Mouse (Mus musculus) ZHBTc4 (cell line): ENCODE data around the gene Sh2d6.
"Not testable (repeated sequence)": the region's sequence is repeated elsewhere in the genome, so short reads cannot be mapped to it uniquely, and the experiment has no call there.

Source experiments
- DNase-seq: peaks from one replicate; pipeline ENCODE4 v3.0.0-alpha.2; 2011; ENCODE audit warnings: low read depth, low spot score

The Sh2d6 gene

GRCm38 (mm10) chr6:72503309-72503708, 18.2 kb downstream of the Sh2d6 start:
- DNase-seq, result no peak

DNA sequence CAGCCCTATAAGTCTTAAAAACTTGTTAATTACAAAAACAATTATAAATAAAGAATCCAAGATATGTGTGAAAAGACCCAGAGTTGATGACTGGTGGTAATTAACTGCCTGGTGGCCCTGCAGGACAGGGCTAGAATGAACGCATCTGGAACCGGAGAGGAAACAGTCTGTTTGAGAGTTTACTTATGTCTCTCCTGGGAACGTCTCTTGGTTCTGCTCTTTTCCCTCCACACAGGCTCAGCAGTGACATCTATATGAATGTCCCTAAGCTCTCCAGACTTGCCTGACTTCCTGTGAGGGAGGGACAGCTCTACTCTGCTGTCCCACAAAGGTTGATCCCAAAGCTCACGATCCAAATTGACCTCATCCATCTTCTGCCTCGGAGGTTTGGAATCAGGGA, 22.6 kb downstream of the Sh2d6 start:
- no peak for DNase-seq

DNA sequence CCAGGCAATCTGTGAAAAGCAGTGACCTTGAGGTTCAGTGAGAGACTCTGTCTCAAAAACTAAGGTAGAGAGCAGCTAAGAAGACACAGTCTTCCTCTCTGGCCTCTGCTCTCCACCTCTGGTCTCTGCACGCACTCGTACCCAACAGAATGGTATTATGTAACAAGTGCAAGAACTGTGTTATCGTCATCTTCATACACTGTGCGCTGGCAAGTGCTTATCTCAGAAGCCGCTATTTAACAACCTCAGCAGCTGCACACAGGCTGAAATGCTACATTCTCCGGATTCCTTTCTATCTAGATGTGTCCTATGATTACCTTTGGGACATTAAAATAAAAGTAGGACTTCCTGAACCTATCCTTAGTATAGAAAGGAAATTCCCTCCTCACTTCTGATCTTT, 28.6 kb downstream of the Sh2d6 start:
- no peak for DNase-seq

DNA sequence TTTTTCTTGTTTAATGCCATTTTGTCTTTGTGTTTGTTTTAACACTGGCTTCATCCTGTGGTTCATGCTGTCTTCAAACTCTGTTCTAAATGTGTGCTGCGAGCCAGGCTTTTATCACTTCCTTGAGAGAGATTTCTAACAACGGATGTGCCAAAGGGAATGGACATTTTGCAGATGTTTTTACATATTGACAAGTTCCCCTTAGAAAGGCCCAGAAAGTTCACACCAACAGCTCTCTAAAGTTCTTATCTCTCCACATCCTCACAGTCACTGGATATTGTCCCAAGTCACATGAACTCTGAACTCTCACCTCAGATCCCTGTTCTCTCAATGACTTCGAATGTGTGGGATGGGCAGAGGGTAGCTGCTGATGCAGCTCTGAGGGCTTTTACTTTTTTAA, 30.4 kb downstream of the Sh2d6 start:
- no peak for DNase-seq

DNA sequence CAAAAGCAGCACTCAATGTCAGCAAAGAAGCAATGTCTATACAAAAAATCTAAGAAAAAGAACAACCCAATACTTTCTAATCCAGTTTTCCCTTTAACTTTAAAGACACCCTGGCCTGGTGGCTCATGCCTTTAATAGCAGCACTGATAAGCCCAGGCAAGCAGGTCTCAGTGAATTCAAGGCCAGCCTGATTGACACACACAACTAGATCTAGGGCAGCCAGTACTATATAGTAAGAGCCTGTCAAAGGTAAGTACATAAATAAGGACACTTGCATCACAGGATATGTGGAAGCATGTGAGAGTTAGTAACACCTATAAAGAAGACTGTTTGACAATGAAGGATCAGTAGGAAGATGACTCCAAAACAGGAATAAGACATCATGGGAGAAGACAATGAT, 32.0 kb downstream of the Sh2d6 start:
- DNase-seq, result no peak

GRCm38 (mm10) chr6:72488850-72489249, 32.7 kb downstream of the Sh2d6 start:
- DNase-seq, result no peak

DNA sequence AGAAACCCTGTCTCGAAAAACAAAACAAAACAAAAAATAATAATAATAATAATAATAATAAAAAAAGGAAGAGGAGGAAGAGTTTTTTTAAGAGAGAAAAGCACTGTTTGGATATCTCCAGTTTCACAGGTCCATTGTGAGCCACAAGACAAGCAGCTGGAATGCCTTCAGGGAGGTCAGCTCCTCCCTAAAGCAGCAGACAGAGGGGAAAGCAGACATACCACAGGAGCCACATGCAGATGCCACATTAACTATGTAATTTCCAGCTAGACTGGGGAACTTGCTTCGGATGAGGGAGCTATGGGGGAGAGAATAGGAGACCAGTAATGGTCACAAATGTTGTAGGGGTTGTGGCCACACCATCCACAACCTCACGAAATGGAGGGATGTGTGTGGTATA, 34.2 kb downstream of the Sh2d6 start:
- DNase-seq, result peak; percentile 52

DNA sequence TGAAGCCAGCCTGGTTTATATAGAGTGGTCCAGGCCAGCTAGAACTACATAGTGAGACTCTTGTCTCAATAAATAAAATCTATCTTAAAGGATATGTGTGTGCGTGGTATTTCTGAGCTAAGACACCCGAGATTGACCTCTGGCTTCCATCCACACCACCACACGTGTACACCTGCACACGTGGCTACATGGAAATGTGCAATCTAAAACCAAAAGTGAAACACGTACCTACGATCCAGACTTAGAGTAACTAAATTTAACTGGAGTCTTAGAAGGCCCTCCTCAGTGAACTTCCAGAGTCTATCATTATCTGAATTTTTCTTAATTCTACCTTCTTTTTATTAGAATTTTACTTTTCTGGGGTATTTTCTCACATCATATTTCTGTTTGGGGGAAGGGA, 35.2 kb downstream of the Sh2d6 start:
- DNase-seq, result no peak

GRCm38 (mm10) chr6:72484887-72485286, 36.6 kb downstream of the Sh2d6 start:
- no peak for DNase-seq

GRCm38 (mm10) chr6:72482156-72482555, 39.4 kb downstream of the Sh2d6 start:
- peak; percentile 56 for DNase-seq

- no peak for DNase-seq
These were observed 41.1 kb downstream of the Sh2d6 start for GRCm38 (mm10) chr6:72480422-72480702.

- DNase-seq, result no peak
These were observed 41.7 kb downstream of the Sh2d6 start for GRCm38 (mm10) chr6:72479645-72480421.

GRCm38 (mm10) chr6:72478691-72479090, 42.8 kb downstream of the Sh2d6 start:
- DNase-seq, result not testable (repeated sequence)

DNA sequence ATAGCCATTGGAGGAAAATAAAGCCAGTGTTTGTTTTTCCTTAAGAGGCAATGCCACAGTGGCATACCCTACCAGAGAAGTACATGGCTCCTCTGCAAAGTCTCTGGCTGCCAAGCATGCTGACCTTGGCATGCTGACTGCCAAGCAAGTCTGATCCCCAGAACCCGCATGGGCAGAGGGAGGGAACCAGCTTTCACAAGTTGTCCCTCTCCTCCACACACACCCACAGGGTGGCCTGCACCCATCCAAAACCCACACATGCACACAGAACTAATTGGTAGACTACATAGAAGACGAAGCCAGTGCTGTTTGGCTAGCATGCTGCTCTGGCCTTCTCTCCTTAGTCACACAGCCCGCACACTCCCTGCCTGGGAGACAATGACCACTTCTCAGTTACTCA, 43.9 kb downstream of the Sh2d6 start:
- no peak for DNase-seq

DNA sequence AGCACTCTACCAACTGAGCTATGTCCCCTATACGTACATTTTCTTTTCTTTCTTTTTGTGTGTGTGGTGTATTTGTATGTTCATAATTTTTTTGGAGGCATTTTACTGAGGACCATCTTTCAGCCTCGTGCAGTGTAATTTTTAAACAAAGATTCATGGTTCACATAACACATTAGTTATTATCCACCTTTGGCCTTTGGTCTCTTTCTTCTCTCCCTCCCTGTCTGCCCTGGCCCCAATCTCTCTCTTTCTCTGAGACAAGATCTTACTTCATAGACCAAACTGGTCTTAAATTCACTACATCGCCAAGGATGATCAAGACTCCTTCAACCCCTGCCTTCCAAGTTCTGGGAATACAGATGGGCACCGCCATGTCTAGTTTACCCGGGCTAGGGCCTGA, 44.7 kb downstream of the Sh2d6 start:
- no peak for DNase-seq

GRCm38 (mm10) chr6:72475221-72475985, 46.1 kb downstream of the Sh2d6 start:
- no peak for DNase-seq

- DNase-seq, result no peak
These were observed 48.1 kb downstream of the Sh2d6 start for GRCm38 (mm10) chr6:72473264-72474041.

DNA sequence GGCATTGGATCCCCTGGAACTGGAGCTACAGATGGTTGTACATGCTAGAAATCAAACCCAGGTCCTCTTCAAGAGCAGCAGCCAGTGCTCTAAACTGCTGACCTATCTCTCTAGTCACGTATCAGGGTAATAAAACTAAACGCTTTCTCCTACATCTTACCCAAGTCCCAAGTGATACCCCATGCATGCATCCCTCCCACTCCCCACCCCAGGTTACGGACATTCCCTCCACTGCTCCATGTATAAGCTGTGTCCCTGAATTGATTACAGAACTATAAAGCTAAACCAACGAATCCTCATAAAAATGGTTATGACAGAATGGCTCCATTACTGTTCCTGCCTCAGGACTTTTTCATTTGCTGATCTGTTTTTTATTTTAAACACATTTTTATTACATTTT, 55.3 kb downstream of the Sh2d6 start:
- DNase-seq, result no peak

DNA sequence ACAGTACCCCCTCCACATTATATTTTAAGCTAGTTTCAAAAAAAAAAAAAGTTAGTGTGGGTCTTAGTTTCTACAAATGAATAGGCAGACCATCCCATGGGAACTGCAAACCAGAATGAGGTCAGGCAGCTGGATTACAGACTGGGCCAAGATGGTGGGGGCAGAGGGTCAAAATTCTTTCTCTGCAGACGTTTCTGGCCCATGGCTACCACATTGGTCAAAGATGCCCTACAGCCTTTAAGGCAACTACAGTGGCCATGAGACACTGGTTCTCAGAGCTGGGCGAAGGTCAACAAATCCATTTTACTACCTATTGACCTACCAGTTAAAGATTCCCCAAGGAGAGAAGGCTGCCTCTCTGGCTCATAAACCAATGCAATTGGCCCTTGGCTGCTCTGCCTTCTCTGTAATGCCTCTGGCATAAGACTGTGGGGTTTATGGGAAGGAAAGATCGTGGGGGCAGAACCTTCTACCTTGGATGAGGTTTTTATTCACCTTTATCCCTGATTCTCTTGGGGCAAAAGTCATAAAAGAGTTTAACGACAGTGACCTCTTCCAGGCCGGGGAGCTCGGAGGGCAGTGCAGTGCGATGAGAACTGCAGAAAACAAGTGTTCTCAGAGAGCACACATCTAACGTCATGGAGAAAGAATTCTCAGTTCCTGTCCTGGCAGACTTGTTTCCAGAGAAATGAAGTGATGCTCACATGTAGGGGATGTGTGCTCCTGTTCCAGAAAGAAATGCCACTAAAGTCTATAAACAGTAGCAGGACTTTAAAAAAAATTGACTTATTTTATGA, 55.9 kb downstream of the Sh2d6 start:
- no peak for DNase-seq
